Mouse (Mus musculus): ENCODE measurements around the gene Haspin. TPM values are rescaled to one million over a fixed set of nuclear protein-coding genes. Genes with fewer than 3 reads are reported as not detected.

Haspin gene
- not detected in 2 replicates for polyA plus RNA-seq (2012; ENCODE audit: insufficient read depth, insufficient read length, low replicate concordance, missing spikeins)

- H3K27ac ChIP-seq (ENCODE audit: insufficient read depth, low read depth, low read length) = no peak within 1 kb of the TSS
- peak; percentile 99 for TF ChIP-seq CTCF (IDR thresholded peaks at IDR 0.05; ENCODE audit: insufficient read depth, low read depth, low read length)
- TF ChIP-seq POLR2A (IDR thresholded peaks at IDR 0.05; ENCODE audit: insufficient read depth, low read depth, low read length) = no peak
- peaks cover 10% of the 10 kb centered on the region for H3K4me1 ChIP-seq (ENCODE audit: control insufficient read depth, insufficient read depth, low read length)
- peak within 1 kb of the TSS; percentile 85 for H3K4me3 ChIP-seq (ENCODE audit: insufficient read depth, low read depth, low read length)
- WGBS = under 1% methylated on average over 83 of the region's 84 CpGs
Measured at GRCm38 (mm10) chr11:73137591-73138501, at the start of gene Haspin. Gene Haspin (minus strand): TSS chr11:73138294.

DNA sequence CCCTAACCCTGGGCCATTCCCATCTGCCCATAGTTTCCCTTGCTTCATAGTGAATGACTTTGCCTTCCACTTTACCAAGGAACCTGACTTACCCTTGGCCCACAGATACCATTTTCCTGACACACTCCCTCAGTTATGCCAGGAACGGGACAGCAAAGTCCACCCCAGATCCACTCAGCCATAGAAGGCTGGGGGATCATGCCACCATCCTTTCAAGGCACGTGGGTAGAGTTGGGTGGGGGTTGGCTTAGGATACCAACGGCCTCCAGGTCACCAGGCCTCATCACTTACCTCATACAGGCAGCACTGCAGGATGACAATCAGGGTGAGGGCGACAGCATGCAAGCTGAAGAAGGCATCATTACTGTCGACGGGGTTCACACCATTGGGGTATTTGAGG lies 49.1 kb upstream of the Haspin start:
- no peak overlapping the region for H3K27ac ChIP-seq (ENCODE audit: insufficient read depth, low read depth, low read length)
- TF ChIP-seq CTCF (IDR thresholded peaks at IDR 0.05; ENCODE audit: insufficient read depth, low read depth, low read length) (no peak), POLR2A (IDR thresholded peaks at IDR 0.05; ENCODE audit: insufficient read depth, low read depth, low read length) (no peak)
- no peak overlapping the region for H3K4me3 ChIP-seq (ENCODE audit: insufficient read depth, low read depth, low read length)
- no peaks in the 10 kb centered on the region for H3K4me1 ChIP-seq (ENCODE audit: control insufficient read depth, insufficient read depth, low read length)
- 84% methylated on average over 6 of the region's 6 CpGs for WGBS

DNA sequence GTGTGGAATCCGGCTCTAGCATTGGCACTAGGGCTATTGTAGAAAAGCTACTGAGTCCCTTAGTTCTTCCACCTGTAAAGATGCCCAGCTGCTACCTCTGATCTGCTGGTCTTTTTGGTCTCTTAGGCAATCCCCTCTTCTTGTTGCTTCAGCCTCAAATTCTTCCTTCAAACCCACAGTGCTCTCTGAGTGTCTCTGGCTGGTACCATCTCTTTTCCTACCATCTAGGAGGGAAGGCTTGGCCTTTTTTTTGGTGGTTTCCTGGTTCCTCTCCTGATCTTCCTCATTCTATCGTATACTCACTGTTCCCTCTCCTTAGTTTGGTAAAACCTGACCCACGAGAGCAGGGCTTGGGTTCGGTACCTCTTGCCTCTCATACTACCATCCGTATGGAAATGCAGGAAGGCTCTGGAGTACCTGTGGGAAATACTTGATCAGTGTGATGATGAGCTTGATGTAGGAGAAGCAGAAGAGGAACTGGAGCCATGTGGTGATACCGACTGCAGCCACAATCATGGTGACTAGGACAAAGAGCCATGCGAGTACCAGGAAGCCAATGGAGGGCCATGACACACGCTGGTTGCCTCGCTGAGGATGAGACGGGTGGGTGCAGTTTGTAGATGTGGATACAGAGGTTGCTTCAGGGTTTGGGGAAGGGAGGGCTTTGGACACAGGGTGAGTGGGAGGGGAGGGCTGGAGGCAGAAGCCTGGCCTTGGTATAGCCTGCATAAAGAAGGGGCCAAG lies 48.0 kb upstream of the Haspin start:
- TF ChIP-seq CTCF (IDR thresholded peaks at IDR 0.05; ENCODE audit: insufficient read depth, low read depth, low read length) (no peak), POLR2A (IDR thresholded peaks at IDR 0.05; ENCODE audit: insufficient read depth, low read depth, low read length) (no peak)
- no peak overlapping the region for H3K4me3 ChIP-seq (ENCODE audit: insufficient read depth, low read depth, low read length)
- whole genome bisulfite sequencing = 91% methylated on average over 10 of the region's 10 CpGs
- H3K27ac ChIP-seq (ENCODE audit: insufficient read depth, low read depth, low read length) = no peak overlapping the region
- H3K4me1 ChIP-seq (ENCODE audit: control insufficient read depth, insufficient read depth, low read length) = no peaks in the 10 kb centered on the region

DNA sequence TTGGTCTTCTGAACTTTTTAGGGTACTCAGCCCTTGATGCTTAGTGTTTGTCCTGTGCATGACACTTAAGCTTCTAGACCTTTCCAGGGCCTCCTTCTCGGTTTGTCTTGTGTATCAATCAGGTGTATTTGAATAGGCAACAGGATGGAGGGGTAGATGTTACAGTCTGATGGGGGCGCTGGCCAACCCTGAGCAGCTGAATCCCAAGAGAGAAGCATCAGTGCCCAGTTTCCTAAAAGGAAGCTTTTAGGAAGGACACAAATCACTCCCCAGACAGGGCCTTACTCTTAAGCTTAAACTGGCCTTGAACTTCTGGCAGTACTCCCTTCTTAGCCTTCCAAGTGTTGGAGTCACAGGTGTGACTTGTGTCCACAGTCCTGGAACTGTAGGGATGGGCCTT lies 39.8 kb upstream of the Haspin start:
- Histone ChIP-seq H3K4me3 (ENCODE audit: insufficient read depth, low read depth, low read length) (peak overlapping the region; percentile 78), H3K4me1 (ENCODE audit: control insufficient read depth, insufficient read depth, low read length) (peaks cover 8% of the 10 kb centered on the region), H3K27ac (ENCODE audit: insufficient read depth, low read depth, low read length) (no peak overlapping the region)
- TF ChIP-seq CTCF (IDR thresholded peaks at IDR 0.05; ENCODE audit: insufficient read depth, low read depth, low read length) (no peak), POLR2A (IDR thresholded peaks at IDR 0.05; ENCODE audit: insufficient read depth, low read depth, low read length) (no peak)
- 11% methylated on average over 2 of the region's 2 CpGs for WGBS

DNA sequence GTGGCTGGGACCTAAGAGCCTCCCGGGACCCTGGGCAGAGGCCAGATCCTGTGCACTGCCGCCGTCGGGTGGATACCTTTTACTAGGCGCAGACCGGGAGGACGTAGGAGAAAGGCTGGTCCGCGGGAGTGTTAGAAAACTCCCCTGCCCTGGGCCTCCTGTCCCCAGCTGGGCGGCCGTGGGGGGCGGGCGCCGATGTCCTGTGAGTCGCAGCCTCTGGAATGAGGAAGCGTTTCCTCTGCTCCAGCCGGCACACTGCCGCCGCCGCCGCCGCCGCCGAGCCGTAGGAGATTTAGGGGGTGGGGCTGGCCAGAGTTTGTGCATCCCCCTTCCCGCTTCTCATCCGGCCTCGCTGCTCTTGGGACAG lies 39.4 kb upstream of the Haspin start:
- Histone ChIP-seq H3K27ac (ENCODE audit: insufficient read depth, low read depth, low read length) (peak overlapping the region; percentile 56), H3K4me3 (ENCODE audit: insufficient read depth, low read depth, low read length) (peak overlapping the region; percentile 78), H3K4me1 (ENCODE audit: control insufficient read depth, insufficient read depth, low read length) (peaks cover 8% of the 10 kb centered on the region)
- TF ChIP-seq CTCF (IDR thresholded peaks at IDR 0.05; ENCODE audit: insufficient read depth, low read depth, low read length) = no peak
- TF ChIP-seq POLR2A (IDR thresholded peaks at IDR 0.05; ENCODE audit: insufficient read depth, low read depth, low read length) = 0 out of 2 replicates have a peak, but pooled peaks have one; percentile 9
- 2% methylated on average over 28 of the region's 28 CpGs for WGBS

- H3K4me1 ChIP-seq (ENCODE audit: control insufficient read depth, insufficient read depth, low read length) = peaks cover 8% of the 10 kb centered on the region
- H3K27ac ChIP-seq (ENCODE audit: insufficient read depth, low read depth, low read length) = peak within 1 kb of the TSS; percentile 56
- TF ChIP-seq POLR2A (IDR thresholded peaks at IDR 0.05; ENCODE audit: insufficient read depth, low read depth, low read length) = peak; percentile 72
- TF ChIP-seq CTCF (IDR thresholded peaks at IDR 0.05; ENCODE audit: insufficient read depth, low read depth, low read length) = no peak
- H3K4me3 ChIP-seq (ENCODE audit: insufficient read depth, low read depth, low read length) = peak within 1 kb of the TSS; percentile 78
- under 1% methylated on average over 81 of the region's 81 CpGs for WGBS
Measured at GRCm38 (mm10) chr11:73176608-73177508, 38.8 kb upstream of the Haspin start, which contains the start of the genes Emc6 and Tax1bp3. Gene Emc6 (minus strand): TSS chr11:73177037. Gene Tax1bp3 (plus strand): TSS chr11:73177083.

DNA sequence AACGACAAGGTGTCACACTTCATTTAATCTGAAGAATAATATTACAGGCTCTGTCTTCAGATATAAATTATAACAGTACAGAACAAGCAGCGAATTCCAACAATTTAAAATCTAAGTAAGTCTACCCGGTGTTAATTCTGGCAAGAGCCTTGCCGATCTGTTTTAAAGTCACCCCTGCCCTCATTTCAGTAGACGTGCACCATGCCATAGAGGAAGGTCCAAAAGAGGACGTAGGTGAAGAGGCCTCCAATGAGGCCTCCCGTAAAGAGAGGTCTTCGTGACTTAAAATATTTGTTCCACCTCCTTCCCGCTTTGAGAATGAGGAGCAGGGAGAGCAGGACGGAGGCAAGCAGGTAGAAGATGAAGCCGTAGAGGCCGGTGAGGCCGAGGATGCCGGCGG lies 38.1 kb upstream of the Haspin start:
- Histone ChIP-seq H3K4me1 (ENCODE audit: control insufficient read depth, insufficient read depth, low read length) (peaks cover 11% of the 10 kb centered on the region), H3K4me3 (ENCODE audit: insufficient read depth, low read depth, low read length) (peak overlapping the region; percentile 78), H3K27ac (ENCODE audit: insufficient read depth, low read depth, low read length) (no peak overlapping the region)
- 1% methylated on average over 15 of the region's 15 CpGs for WGBS
- TF ChIP-seq POLR2A (IDR thresholded peaks at IDR 0.05; ENCODE audit: insufficient read depth, low read depth, low read length) (no peak), CTCF (IDR thresholded peaks at IDR 0.05; ENCODE audit: insufficient read depth, low read depth, low read length) (no peak)

DNA sequence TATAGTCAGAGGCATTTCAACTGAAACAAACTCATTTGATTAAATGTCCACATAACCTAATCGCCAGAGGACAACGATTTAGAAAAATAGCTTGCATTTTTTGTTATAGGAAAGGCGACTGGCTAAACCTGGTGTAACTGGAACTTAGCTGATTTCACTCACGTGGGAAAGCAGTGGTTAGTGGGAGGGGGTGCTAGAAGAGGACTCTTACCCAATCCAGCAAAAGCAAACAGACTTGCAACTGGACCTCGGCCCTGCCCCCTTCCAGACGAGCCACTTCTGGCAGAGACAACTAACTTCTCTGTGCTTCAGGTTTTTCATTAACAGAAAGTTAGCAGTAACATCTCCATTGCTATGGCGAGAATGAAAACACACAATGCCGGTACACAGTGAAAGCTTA lies 37.5 kb upstream of the Haspin start:
- peaks cover 11% of the 10 kb centered on the region for H3K4me1 ChIP-seq (ENCODE audit: control insufficient read depth, insufficient read depth, low read length)
- TF ChIP-seq CTCF (IDR thresholded peaks at IDR 0.05; ENCODE audit: insufficient read depth, low read depth, low read length) (no peak), POLR2A (IDR thresholded peaks at IDR 0.05; ENCODE audit: insufficient read depth, low read depth, low read length) (no peak)
- H3K27ac ChIP-seq (ENCODE audit: insufficient read depth, low read depth, low read length) = no peak overlapping the region
- no peak overlapping the region for H3K4me3 ChIP-seq (ENCODE audit: insufficient read depth, low read depth, low read length)
- WGBS = 48% methylated on average over 8 of the region's 8 CpGs
